Mouse (Mus musculus) MEL (cell line): Measurements from ENCODE around the gene Ptprj. TPM values are rescaled to one million over a fixed set of nuclear protein-coding genes. Genes with fewer than 3 reads are reported as not detected.

Source experiments
- DNase-seq: peaks from one replicate; pipeline ENCODE4 v3.0.0; 2011; ENCODE audit warnings: low read depth, low spot score
- H3K27ac ChIP-seq: 2 replicates; pipeline ENCODE4 v1.5.1; 2012; ENCODE audit warnings: low read depth, mild to moderate bottlenecking, control low read depth, low read length, moderate library complexity; ENCODE audit not compliant: control insufficient read depth
- H3K27me3 ChIP-seq, 2 experiments: fragments of 150-350 bp in 1 of 2; sonication (generic) in 1 of 2; 2 replicates each; pipeline ENCODE4 v1.6.1; 2012; ENCODE audit warnings: low read length in 2 of 2, mild to moderate bottlenecking in 2 of 2, improper control_type of control experiment in 1 of 2, moderate library complexity in 1 of 2; ENCODE audit not compliant: insufficient read depth in 2 of 2, control insufficient read depth in 1 of 2
- H3K36me3 ChIP-seq, 2 experiments: 2 replicates each; pipeline ENCODE4 v1.6.1; 2012 to 2014; ENCODE audit warnings: low read length in 2 of 2, improper control_type of control experiment in 1 of 2, inconsistent platforms in 1 of 2, mild to moderate bottlenecking in 1 of 2; ENCODE audit not compliant: insufficient read depth in 2 of 2, control insufficient read depth in 1 of 2
- H3K4me1 ChIP-seq, 2 experiments: fragments of 150-350 bp in 1 of 2; sonication (generic) in 1 of 2; 2 replicates each; pipeline ENCODE4 v1.6.1; 2012; ENCODE audit warnings: low read length in 2 of 2, improper control_type of control experiment in 1 of 2, mild to moderate bottlenecking in 1 of 2; ENCODE audit not compliant: insufficient read depth in 2 of 2, control insufficient read depth in 1 of 2
- H3K4me3 ChIP-seq, 2 experiments: fragments of 150-350 bp in 1 of 2; sonication (generic) in 1 of 2; 2 replicates each; pipeline ENCODE4 v1.5.1; 2012; ENCODE audit warnings: low read depth in 2 of 2, low read length in 2 of 2, mild to moderate bottlenecking in 2 of 2, moderate library complexity in 2 of 2, control low read depth in 1 of 2, improper control_type of control experiment in 1 of 2; ENCODE audit not compliant: control insufficient read depth in 1 of 2, insufficient read depth in 1 of 2
- H3K79me2 ChIP-seq: 2 replicates; pipeline ENCODE4 v1.6.1; 2012; ENCODE audit warnings: mild to moderate bottlenecking, low read length, moderate library complexity; ENCODE audit not compliant: control insufficient read depth, poor library complexity, insufficient read depth
- H3K9ac ChIP-seq: 2 replicates; pipeline ENCODE4 v1.6.1; 2012; ENCODE audit warnings: low read depth, mild to moderate bottlenecking, control low read depth, low read length, moderate library complexity; ENCODE audit not compliant: control insufficient read depth, poor library complexity, severe bottlenecking
- H3K9me3 ChIP-seq: fragments of 150-350 bp; sonication (generic); replicated peaks from 2 replicates; pipeline ENCODE4 v1.6.1; 2012; ENCODE audit warnings: mild to moderate bottlenecking, low read length, improper control_type of control experiment, moderate library complexity; ENCODE audit not compliant: insufficient read depth
- BHLHE40 ChIP-seq: IDR thresholded peaks from 2 replicates; pipeline ENCODE4 v1.6.1; 2012; ENCODE audit warnings: low read depth, mild to moderate bottlenecking, inconsistent platforms, low read length, improper control_type of control experiment, borderline replicate concordance
- CHD1 ChIP-seq: IDR thresholded peaks from 2 replicates; pipeline ENCODE4 v1.6.1; 2012; ENCODE audit warnings: low read depth, mild to moderate bottlenecking, inconsistent platforms, low read length, improper control_type of control experiment
- ELF1 ChIP-seq: IDR thresholded peaks from 2 replicates; pipeline ENCODE4 v1.6.1; 2014; ENCODE audit warnings: low read depth, mild to moderate bottlenecking, inconsistent platforms, low read length, improper control_type of control experiment, moderate library complexity
- EP300 ChIP-seq, 2 experiments: IDR thresholded peaks; 2 replicates each; pipeline ENCODE4 v1.6.1; 2011; ENCODE audit warnings: improper control_type of control experiment in 2 of 2, low read length in 2 of 2, low read depth in 1 of 2, mild to moderate bottlenecking in 1 of 2
- GABPA ChIP-seq: IDR thresholded peaks from 2 replicates; pipeline ENCODE4 v1.6.1; 2012; ENCODE audit warnings: low read depth, mild to moderate bottlenecking, inconsistent platforms, low read length, improper control_type of control experiment, moderate library complexity
- GATA1 ChIP-seq: IDR thresholded peaks from 2 replicates; pipeline ENCODE4 v1.6.1; 2011; ENCODE audit warnings: low read depth, low read length, improper control_type of control experiment
- HCFC1 ChIP-seq: IDR thresholded peaks from 2 replicates; pipeline ENCODE4 v1.6.1; 2012; ENCODE audit warnings: low read depth, mild to moderate bottlenecking, inconsistent platforms, low read length, improper control_type of control experiment, moderate library complexity
- KAT2A ChIP-seq: conservative IDR thresholded peaks from 2 replicates; pipeline ENCODE4 v1.6.1; 2012; ENCODE audit warnings: low read depth, low read length, improper control_type of control experiment, inconsistent platforms
- MAX ChIP-seq: IDR thresholded peaks from 2 replicates; pipeline ENCODE4 v1.6.1; 2011; ENCODE audit warnings: low read length, improper control_type of control experiment
- MXI1 ChIP-seq: IDR thresholded peaks from 2 replicates; pipeline ENCODE4 v1.6.1; 2011; ENCODE audit warnings: mild to moderate bottlenecking, low read depth, low read length, improper control_type of control experiment
- MYB ChIP-seq: IDR thresholded peaks from 2 replicates; pipeline ENCODE4 v1.6.1; 2011; ENCODE audit warnings: mild to moderate bottlenecking, low read depth, low read length, improper control_type of control experiment
- MYC ChIP-seq: IDR thresholded peaks from 2 replicates; pipeline ENCODE4 v1.6.1; 2011; ENCODE audit warnings: low read depth, mild to moderate bottlenecking, low read length, improper control_type of control experiment, moderate library complexity
- NELFE ChIP-seq: IDR thresholded peaks from 2 replicates; pipeline ENCODE4 v1.6.1; 2011; ENCODE audit warnings: low read depth, low read length, improper control_type of control experiment
- POLR2A ChIP-seq, 2 experiments: IDR thresholded peaks; 2 replicates each; pipeline ENCODE4 v1.6.1; 2011 to 2012; ENCODE audit warnings: low read length in 2 of 2, mild to moderate bottlenecking in 2 of 2, control low read depth in 1 of 2, improper control_type of control experiment in 1 of 2, low read depth in 1 of 2, moderate library complexity in 1 of 2; ENCODE audit not compliant: control insufficient read depth in 1 of 2, insufficient read depth in 1 of 2, poor library complexity in 1 of 2
- RAD21 ChIP-seq: IDR thresholded peaks from 2 replicates; pipeline ENCODE4 v1.6.1; 2011; ENCODE audit warnings: mild to moderate bottlenecking, low read depth, low read length, improper control_type of control experiment
- SIN3A ChIP-seq: IDR thresholded peaks from 2 replicates; pipeline ENCODE4 v1.6.1; 2012; ENCODE audit warnings: low read length, improper control_type of control experiment, inconsistent platforms
- SMC3 ChIP-seq: IDR thresholded peaks from 2 replicates; pipeline ENCODE4 v1.6.1; 2011; ENCODE audit warnings: low read depth, low read length, improper control_type of control experiment
- UBTF ChIP-seq: IDR thresholded peaks from 2 replicates; pipeline ENCODE4 v1.6.1; 2012; ENCODE audit warnings: low read depth, mild to moderate bottlenecking, inconsistent platforms, low read length, improper control_type of control experiment, moderate library complexity, borderline replicate concordance; ENCODE audit not compliant: insufficient read depth
- USF1 ChIP-seq: IDR thresholded peaks from 2 replicates; pipeline ENCODE4 v1.6.1; 2014; ENCODE audit warnings: low read depth, mild to moderate bottlenecking, inconsistent platforms, low read length, improper control_type of control experiment, moderate library complexity
- ZC3H11A ChIP-seq: IDR thresholded peaks from 2 replicates; pipeline ENCODE4 v1.6.1; 2012; ENCODE audit warnings: low read depth, mild to moderate bottlenecking, inconsistent platforms, low read length, improper control_type of control experiment
- ZMIZ1 ChIP-seq: IDR thresholded peaks from 2 replicates; pipeline ENCODE4 v1.6.1; 2012; ENCODE audit warnings: low read depth, mild to moderate bottlenecking, inconsistent platforms, low read length, improper control_type of control experiment, moderate library complexity
- polyA plus RNA-seq, 2 experiments: library from polyadenylated mRNA; stranded (reverse) in 1 of 2; unstranded in 1 of 2; fragments of >175 nt in 1 of 2; fragments of >200 nt in 1 of 2; gene quantifications; 2 replicates each; pipeline versions ENCODE4 v1.2.1 to v1.2.4; 2012; ENCODE audit warnings: low replicate concordance in 2 of 2, low read depth in 1 of 2; ENCODE audit not compliant: insufficient read length in 2 of 2, insufficient read depth in 1 of 2, missing spikeins in 1 of 2
- total RNA-seq: library from RNA; depleted of rRNA; stranded (reverse); fragments of 300-350 nt; gene quantifications from 2 replicates; pipeline ENCODE4 v1.2.3, GENCODE M21; 2012; rRNA removed

Ptprj gene
- 10.0 and 10.2 TPM in 2 replicates for total RNA-seq
- polyA plus RNA-seq = 1 to 10 TPM in 1 of 2 experiments, not detected in 1; 6.4 TPM

GRCm38 (mm10) chr2:90580236-90581005, at the start of gene Ptprj:
TSS of gene Ptprj (minus strand) at chr2:90580647.
- H3K9ac ChIP-seq = peak within 1 kb of the TSS; percentile 79
- H3K27me3 ChIP-seq = no peaks in the 10 kb centered on the region
- H3K79me2 ChIP-seq = peaks cover 28% of the 10 kb centered on the region
- TF ChIP-seq MYC (no peak), NELFE (peak; percentile 60), EP300 (IDR thresholded peaks at IDR 0.05; ENCODE audit: low read depth in 1 of 2, low read length in 2 of 2) (no peak; a peak in 1 of 4 replicates), ELF1 (no peak), MAX (0 out of 2 replicates have a peak, but pooled peaks have one; percentile 9), RAD21 (no peak), POLR2A (IDR thresholded peaks at IDR 0.05; ENCODE audit: control insufficient read depth in 1 of 2, insufficient read depth in 1 of 2, low read depth in 1 of 2, low read length in 2 of 2, poor library complexity in 1 of 2) (peak in 1 of 2 experiments; percentile 59; a peak in 1 of 4 replicates), MXI1 (peak; percentile 57), HCFC1 (no peak), GATA1 (no peak), UBTF (peak; percentile 60; the same call in 1 of the 2 replicates), GABPA (no peak), BHLHE40 (no peak), SMC3 (no peak), USF1 (no peak), KAT2A (no peak), ZMIZ1 (no peak), CHD1 (0 out of 2 replicates have a peak, but pooled peaks have one; percentile 27), MYB (no peak), ZC3H11A (no peak), SIN3A (peak; percentile 44)
- DNase-seq = peak; percentile 58
- peaks cover 38% of the 10 kb centered on the region in 2 experiments for H3K4me1 ChIP-seq
- peaks cover 0 to 57% of the 10 kb centered on the region in 2 experiments; a peak in 2 of 4 replicates for H3K36me3 ChIP-seq
- H3K9me3 ChIP-seq = no peaks in the 10 kb centered on the region
- peak within 1 kb of the TSS; percentile 18; the same call in 1 of the 2 replicates for H3K27ac ChIP-seq
- peak within 1 kb of the TSS; percentile 74 to 79 for H3K4me3 ChIP-seq
